Mouse (Mus musculus): ENCODE data around the gene Defb5.
"Not testable (repeated sequence)": the region's sequence is repeated elsewhere in the genome, so short reads cannot be mapped to it uniquely, and the experiment has no call there.

Defb5 gene

GRCm38 (mm10) chr8:19247280-19247679, at the start of gene Defb5:
TSS of gene Defb5 (plus strand) at chr8:19247580.
- DNase-seq (ENCODE audit: low spot score in 2 of 2) = no peak

- DNase-seq (ENCODE audit: low spot score in 2 of 2) = no peak
Measured at GRCm38 (mm10) chr8:19225161-19225560, 22.2 kb upstream of the Defb5 start, which contains the start of gene Defb6. TSS of gene Defb6 (plus strand) at chr8:19225478.

GRCm38 (mm10) chr8:19238101-19238500, 9.3 kb upstream of the Defb5 start:
- no peak for DNase-seq (ENCODE audit: low spot score in 2 of 2)

- DNase-seq (ENCODE audit: low spot score in 2 of 2) = no peak
Measured at GRCm38 (mm10) chr8:19239616-19240015, 7.8 kb upstream of the Defb5 start, which contains the start of gene Defb46. TSS of gene Defb46 (plus strand) at chr8:19239916.

DNA sequence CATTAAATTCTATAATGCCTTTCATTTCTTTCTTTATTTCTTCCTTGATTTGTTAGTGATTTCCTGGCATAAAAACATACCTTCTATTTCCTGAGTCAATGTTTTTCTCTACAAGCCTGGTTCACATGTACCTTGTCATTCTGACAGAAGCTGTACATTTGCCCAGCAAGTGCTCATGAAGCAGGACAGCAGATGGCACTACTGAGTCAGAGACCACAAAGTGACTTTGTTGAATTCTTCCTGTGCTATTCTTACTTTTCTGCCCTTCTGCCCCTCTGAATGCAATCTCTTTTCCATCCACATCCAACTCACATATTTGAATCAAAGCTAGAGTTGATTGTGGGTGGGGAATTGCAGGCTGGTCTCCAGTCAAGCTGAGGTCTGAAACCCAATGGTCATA, 10.8 kb downstream of the Defb5 start:
- no peak for DNase-seq (ENCODE audit: low spot score in 2 of 2)

- DNase-seq (ENCODE audit: low spot score in 2 of 2) = no peak
Measured at GRCm38 (mm10) chr8:19259667-19260066, 12.3 kb downstream of the Defb5 start.

GRCm38 (mm10) chr8:19293060-19293459, 45.7 kb downstream of the Defb5 start, which contains the start of gene Defb3:
TSS of gene Defb3 (plus strand) at chr8:19293360.
- not testable (repeated sequence) for DNase-seq (ENCODE audit: low spot score in 2 of 2)

GRCm38 (mm10) chr8:19298361-19298760, 51.0 kb downstream of the Defb5 start:
- DNase-seq (ENCODE audit: low spot score in 2 of 2) = not testable (repeated sequence)
